ENCODE assay signal across 23 mouse cellular contexts in genomic region chr14:79645378-79645777, GRCm38 (mm10). TPM values are rescaled to one million over a fixed set of nuclear protein-coding genes. Genes with fewer than 3 reads are reported as not detected.
DNase-seq lines count a peak whose midpoint lies in the region; ATAC-seq and TF ChIP-seq lines count a peak whose summit lies in the region.
"Had no signal": no experiment of that assay in that cellular context is flagged by ENCODE, and none has a peak within 500 bp of the region (broad histone marks: within the 10 kb centered on the region; RNA-seq: fewer than 3 reads in every experiment).

No protein-coding gene starts in this region.

- no peak overlapping the region for H3K27ac ChIP-seq in heart, embryonic 15.5 days
- H3K27ac ChIP-seq in limb, embryonic 14.5 days (replicated peaks; ENCODE audit: low read depth, low read length) = no peak overlapping the region
- H3K27ac ChIP-seq in midbrain, embryonic 15.5 days = no peak overlapping the region
- H3K27ac ChIP-seq: embryonic facial prominence, embryonic 10.5 days; forebrain, embryonic 15.5 days; gastrocnemius, adult 2 months; hindbrain, embryonic 14.5 days had no signal

- no peaks in the 10 kb centered on the region for H3K9me3 ChIP-seq in heart, embryonic 15.5 days (replicated peaks)
- H3K9me3 ChIP-seq in limb, embryonic 14.5 days (ENCODE audit: control insufficient read depth, low read length) = no peaks in the 10 kb centered on the region
- no peaks in the 10 kb centered on the region for H3K9me3 ChIP-seq in midbrain, embryonic 15.5 days
- H3K9me3 ChIP-seq: embryonic facial prominence, embryonic 10.5 days; forebrain, embryonic 15.5 days had no signal

- no peaks in the 10 kb centered on the region for H3K36me3 ChIP-seq in heart, embryonic 15.5 days
- H3K36me3 ChIP-seq in limb, embryonic 14.5 days (ENCODE audit: control insufficient read depth, insufficient read depth, low read length) = no peaks in the 10 kb centered on the region
- H3K36me3 ChIP-seq in midbrain, embryonic 15.5 days (replicated peaks) = no peaks in the 10 kb centered on the region
- H3K36me3 ChIP-seq: embryonic facial prominence, embryonic 10.5 days; forebrain, embryonic 15.5 days had no signal

- no peaks in the 10 kb centered on the region for H3K4me1 ChIP-seq in heart, embryonic 15.5 days (replicated peaks)
- H3K4me1 ChIP-seq in limb, embryonic 14.5 days (ENCODE audit: control insufficient read depth, insufficient read depth, low read length) = peaks cover 17% of the 10 kb centered on the region
- H3K4me1 ChIP-seq in midbrain, embryonic 15.5 days = peaks cover 10% of the 10 kb centered on the region

- peak overlapping the region; percentile 46 for H3K4me2 ChIP-seq in heart, embryonic 15.5 days
- peak overlapping the region; percentile 9; the same call in 1 of the 2 replicates for H3K4me2 ChIP-seq in limb, embryonic 14.5 days (replicated peaks; ENCODE audit: low read depth, low read length, severe bottlenecking)
- peak overlapping the region; percentile 9; the same call in 1 of the 2 replicates for H3K4me2 ChIP-seq in midbrain, embryonic 15.5 days
- H3K4me2 ChIP-seq: forebrain, embryonic 15.5 days; hindbrain, embryonic 14.5 days had no signal

- H3K9ac ChIP-seq in heart, embryonic 15.5 days = no peak overlapping the region
- H3K9ac ChIP-seq in limb, embryonic 14.5 days (ENCODE audit: low read depth, low read length, severe bottlenecking) = no peak overlapping the region
- H3K9ac ChIP-seq in midbrain, embryonic 15.5 days = no peak overlapping the region
- H3K9ac ChIP-seq: forebrain, embryonic 15.5 days; hindbrain, embryonic 14.5 days; liver, postnatal 0 days had no signal

- no peak for ATAC-seq in heart, embryonic 15.5 days (replicated peaks; ENCODE audit: insufficient number of reproducible peaks, insufficient read depth, low FRiP score, low read depth)
- ATAC-seq in limb, embryonic 14.5 days (ENCODE audit: low FRiP score, low read depth) = no peak
- no peak for ATAC-seq in midbrain, embryonic 15.5 days (replicated peaks)
- ATAC-seq: forebrain, embryonic 15.5 days; liver, postnatal 0 days had no signal

- no peak for TF ChIP-seq POLR2A in limb, embryonic 14.5 days (IDR thresholded peaks at IDR 0.05; ENCODE audit: borderline replicate concordance, extremely low read depth, insufficient read depth, insufficient read length)

- no peak for DNase-seq in heart, adult 9 months (ENCODE audit: low spot score in 2 of 2)
- DNase-seq in ovary, postnatal 36 days (ENCODE audit: low spot score) = peak; percentile 9
- no peak for DNase-seq in ovary, postnatal 10 days (ENCODE audit: low spot score)
- DNase-seq in limb, embryonic 14.5 days (ENCODE audit: low spot score) = no peak
- DNase-seq in frontal cortex, postnatal 25 days (ENCODE audit: low spot score in 2 of 2) = no peak
- no peak for DNase-seq in gastrocnemius, adult 18-20 months (ENCODE audit: low spot score)
- DNase-seq: adrenal gland, postnatal 36 days; cerebellum, postnatal 10 days; gastrocnemius, adult 2 months; kidney, adult 18-20 months; kidney, postnatal 36 days; liver, postnatal 0 days; lung, postnatal 36 days; right cerebral cortex, adult 18-20 months; spleen, adult 18-20 months; thymus, postnatal 36 days had no signal

- 15% methylated on average over 11 of the region's 11 CpGs for WGBS in heart, embryonic 15.5 days
- 13% methylated on average over 11 of the region's 11 CpGs for WGBS in limb, embryonic 14.5 days
- 28% methylated on average over 11 of the region's 11 CpGs for WGBS in midbrain, embryonic 15.5 days

- H3K4me3 ChIP-seq in heart, embryonic 15.5 days = no peak overlapping the region
- no peak overlapping the region for H3K4me3 ChIP-seq in limb, embryonic 14.5 days (replicated peaks; ENCODE audit: low read length)
- H3K4me3 ChIP-seq in midbrain, embryonic 15.5 days = no peak overlapping the region
- H3K4me3 ChIP-seq: embryonic facial prominence, embryonic 10.5 days; erythroblast, embryonic 14.5 days; forebrain, embryonic 15.5 days; gastrocnemius, adult 2 months had no signal

- H3K27me3 ChIP-seq in heart, embryonic 15.5 days = 0 out of 2 replicates have a peak, but pooled peaks cover 2% of the 10 kb centered on the region
- no peaks in the 10 kb centered on the region for H3K27me3 ChIP-seq in limb, embryonic 14.5 days (ENCODE audit: control insufficient read depth, insufficient read depth, low read length)
- H3K27me3 ChIP-seq in midbrain, embryonic 15.5 days (replicated peaks) = no peaks in the 10 kb centered on the region
- H3K27me3 ChIP-seq: forebrain, embryonic 15.5 days had no signal

RNA-seq across cellular contexts. Expression of gene Cnmd, which starts 16.6 kb away (rescaled TPM):
- polyA plus RNA-seq in heart, embryonic 15.5 days (2015; fragmentation: Nextera tagmentation; extraction: Ambion mirVana) = 3.5 and 12.1 TPM in 2 replicates
- polyA plus RNA-seq in limb, embryonic 14.5 days (2012; rRNA removed) = 324 and 384 TPM in 2 replicates
- 169 and 199 TPM in 2 replicates for polyA plus RNA-seq in limb, embryonic 14.5 days (2014; fragmentation: Nextera tagmentation; extraction: Ambion mirVana)
- 1.9 and 2.1 TPM in 2 replicates for polyA plus RNA-seq in midbrain, embryonic 15.5 days (2015; fragmentation: Nextera tagmentation; extraction: Ambion mirVana)
- under 1 TPM; 0.17 to 0.41 TPM for total RNA-seq in gastrocnemius, adult 18-20 months (2021)
- total RNA-seq: neutrophil, adult 5-6 weeks had no signal
- polyA plus RNA-seq: erythroblast, embryonic 14.5 days had no signal

RNA-seq across cellular contexts. Expression of gene Sugt1, which starts 57.9 kb away (rescaled TPM):
- 92.5 and 106 TPM in 2 replicates for polyA plus RNA-seq in heart, embryonic 15.5 days (2015; fragmentation: Nextera tagmentation; extraction: Ambion mirVana)
- 32.0 and 55.4 TPM in 2 replicates for polyA plus RNA-seq in limb, embryonic 14.5 days (2012; rRNA removed)
- 122 and 129 TPM in 2 replicates for polyA plus RNA-seq in limb, embryonic 14.5 days (2014; fragmentation: Nextera tagmentation; extraction: Ambion mirVana)
- polyA plus RNA-seq in midbrain, embryonic 15.5 days (2015; fragmentation: Nextera tagmentation; extraction: Ambion mirVana) = 100 and 108 TPM in 2 replicates
- total RNA-seq in gastrocnemius, adult 18-20 months (2021) = 100 to 1,000 TPM; 108 to 112 TPM

Comparison
In these comparisons a context has a peak if more than half of its experiments do, and no peak if none do; other contexts are left out.
1. RNA of gene Cnmd, which starts 16.6 kb away (polyA plus RNA-seq): 169 to 384 TPM in limb, embryonic 14.5 days; 3.5 to 12.1 TPM in heart, embryonic 15.5 days and 1.9 to 2.1 TPM in midbrain, embryonic 15.5 days; every median in the first group is over 10 times any median in the second.
2. Peak in every context shown above with its lines, with median percentiles within 50 percentile points of each other: H3K4me2 ChIP-seq.